Mouse (Mus musculus): ENCODE results near the gene 1810055G02Rik. TPM values are rescaled to one million over a fixed set of nuclear protein-coding genes. Genes with fewer than 3 reads are reported as not detected.

Gene 1810055G02Rik
- total and polyA plus RNA-seq, 3 experiments: 22.4 to 32.3 TPM; not detected in 1

GRCm38 (mm10) chr19:3743851-3744512, 35.9 kb downstream of the 1810055G02Rik start:
- no peak for TF ChIP-seq CTCF (IDR thresholded peaks at IDR 0.05 in 2 of 3, conservative IDR thresholded peaks at IDR 0.05 in 1 of 3; ENCODE audit: control insufficient read depth in 1 of 3, insufficient read depth in 1 of 3, low read depth in 2 of 3, low read length in 3 of 3, poor library complexity in 1 of 3, severe bottlenecking in 1 of 3)
- no peak for TF ChIP-seq USF1 (IDR thresholded peaks at IDR 0.05; ENCODE audit: low read depth, low read length)
- TF ChIP-seq POLR2AphosphoS5 (IDR thresholded peaks at IDR 0.05; ENCODE audit: borderline replicate concordance, low read depth, low read length): no peak
- no peak for TF ChIP-seq POLR2AphosphoS2 (IDR thresholded peaks at IDR 0.05; ENCODE audit: low read length)
- no peak for TF ChIP-seq JUND (IDR thresholded peaks at IDR 0.05; ENCODE audit: low read depth, low read length)
- no peak for TF ChIP-seq RAD21 (IDR thresholded peaks at IDR 0.05; ENCODE audit: low read depth, low read length)
- H3K9me3 ChIP-seq (replicated peaks; ENCODE audit: insufficient read depth, low read length): no peaks in the 10 kb centered on the region
- peaks cover 0 to 2% of the 10 kb centered on the region in 2 experiments; a peak in 1 of 4 replicates for H3K36me3 ChIP-seq (ENCODE audit: control insufficient read depth in 1 of 2, insufficient read depth in 2 of 2, low read length in 2 of 2)
- H3K27ac ChIP-seq (ENCODE audit: control insufficient read depth, low read depth, low read length): no peak overlapping the region
- no peaks in the 10 kb centered on the region for H3K79me2 ChIP-seq (ENCODE audit: control insufficient read depth, insufficient read depth, low read length, poor library complexity)
- H3K4me1 ChIP-seq (ENCODE audit: control insufficient read depth in 1 of 2, insufficient read depth in 2 of 2, low read length in 2 of 2): peaks cover 0 to 3% of the 10 kb centered on the region in 2 experiments; a peak in 2 of 4 replicates
- no peak overlapping the region for H3K4me3 ChIP-seq (ENCODE audit: control insufficient read depth in 1 of 2, insufficient read depth in 1 of 2, low read depth in 2 of 2, low read length in 2 of 2)
- H3K27me3 ChIP-seq (ENCODE audit: control insufficient read depth in 1 of 2, insufficient read depth in 2 of 2, low read length in 2 of 2): no peaks in the 10 kb centered on the region; a peak in 1 of 4 replicates
- H3K9ac ChIP-seq (ENCODE audit: control insufficient read depth, low read depth, low read length, poor library complexity, severe bottlenecking): no peak overlapping the region
- DNase-seq (ENCODE audit: low read depth, low spot score): no peak

- Histone ChIP-seq H3K27me3 (ENCODE audit: control insufficient read depth in 1 of 2, insufficient read depth in 2 of 2, low read length in 2 of 2) (no peaks in the 10 kb centered on the region), H3K36me3 (ENCODE audit: control insufficient read depth in 1 of 2, insufficient read depth in 2 of 2, low read length in 2 of 2) (peaks cover 0 to 2% of the 10 kb centered on the region in 2 experiments; a peak in 1 of 4 replicates), H3K79me2 (ENCODE audit: control insufficient read depth, insufficient read depth, low read length, poor library complexity) (no peaks in the 10 kb centered on the region), H3K4me1 (ENCODE audit: control insufficient read depth in 1 of 2, insufficient read depth in 2 of 2, low read length in 2 of 2) (peaks cover 0 to 5% of the 10 kb centered on the region in 2 experiments; a peak in 2 of 4 replicates), H3K9ac (ENCODE audit: control insufficient read depth, low read depth, low read length, poor library complexity, severe bottlenecking) (no peak overlapping the region), H3K9me3 (replicated peaks; ENCODE audit: insufficient read depth, low read length) (no peaks in the 10 kb centered on the region), H3K4me3 (ENCODE audit: control insufficient read depth in 1 of 2, insufficient read depth in 1 of 2, low read depth in 2 of 2, low read length in 2 of 2) (no peak overlapping the region), H3K27ac (ENCODE audit: control insufficient read depth, low read depth, low read length) (no peak overlapping the region)
- TF ChIP-seq MAX (IDR thresholded peaks at IDR 0.05; ENCODE audit: low read length): no peak
- no peak for TF ChIP-seq MAZ (IDR thresholded peaks at IDR 0.05; ENCODE audit: low read depth, low read length)
- TF ChIP-seq ELF1 (IDR thresholded peaks at IDR 0.05; ENCODE audit: low read depth, low read length): no peak
- TF ChIP-seq ZKSCAN1 (IDR thresholded peaks at IDR 0.05; ENCODE audit: low read depth, low read length): no peak
- no peak for TF ChIP-seq NELFE (IDR thresholded peaks at IDR 0.05; ENCODE audit: low read depth, low read length)
- TF ChIP-seq MYB (IDR thresholded peaks at IDR 0.05; ENCODE audit: low read depth, low read length): no peak
- no peak for TF ChIP-seq JUND (IDR thresholded peaks at IDR 0.05; ENCODE audit: low read depth, low read length)
- TF ChIP-seq USF2 (IDR thresholded peaks at IDR 0.05; ENCODE audit: borderline replicate concordance in 1 of 2, insufficient read depth in 1 of 2, low read depth in 1 of 2, low read length in 2 of 2): no peak
- TF ChIP-seq TCF12 (IDR thresholded peaks at IDR 0.05; ENCODE audit: low read depth, low read length): no peak
- no peak for TF ChIP-seq RCOR1 (IDR thresholded peaks at IDR 0.05; ENCODE audit: low read depth, low read length)
- TF ChIP-seq USF1 (IDR thresholded peaks at IDR 0.05; ENCODE audit: low read depth, low read length): no peak
- TF ChIP-seq E2F4 (IDR thresholded peaks at IDR 0.05; ENCODE audit: borderline replicate concordance, low read depth, low read length): no peak
- TF ChIP-seq EP300 (IDR thresholded peaks at IDR 0.05; ENCODE audit: low read depth in 1 of 2, low read length in 2 of 2): no peak
- TF ChIP-seq UBTF (IDR thresholded peaks at IDR 0.05; ENCODE audit: borderline replicate concordance, insufficient read depth, low read depth, low read length): no peak
- no peak for TF ChIP-seq TAL1 (IDR thresholded peaks at IDR 0.05; ENCODE audit: low read length)
- TF ChIP-seq KAT2A (conservative IDR thresholded peaks at IDR 0.05; ENCODE audit: low read depth, low read length): no peak
- no peak for TF ChIP-seq ETS1 (IDR thresholded peaks at IDR 0.05; ENCODE audit: low read depth, low read length)
- no peak for TF ChIP-seq MEF2A (IDR thresholded peaks at IDR 0.05; ENCODE audit: extremely low read depth, insufficient replicate concordance, low read depth, low read length, poor library complexity, severe bottlenecking)
- no peak for TF ChIP-seq CHD1 (IDR thresholded peaks at IDR 0.05; ENCODE audit: low read depth, low read length)
- TF ChIP-seq HCFC1 (IDR thresholded peaks at IDR 0.05; ENCODE audit: low read depth, low read length): no peak
- DNase-seq (ENCODE audit: low read depth, low spot score): no peak
Observed at GRCm38 (mm10) chr19:3752621-3753239, 44.6 kb downstream of the 1810055G02Rik start.
